Mouse (Mus musculus): ENCODE measurements around the gene Bsn.

Bsn gene

GRCm38 (mm10) chr9:108189787-108190679 is at the start of gene Bsn:
TSS of gene Bsn (minus strand) at chr9:108190384.
- DNase-seq (ENCODE audit: low spot score in 2 of 2): peak; percentile 65 to 80

- no peak for DNase-seq (ENCODE audit: low spot score in 2 of 2)
Measured at GRCm38 (mm10) chr9:108239951-108240350, 49.8 kb upstream of the Bsn start.

- no peak for DNase-seq (ENCODE audit: low spot score in 2 of 2)
Measured at GRCm38 (mm10) chr9:108238831-108239230, 48.6 kb upstream of the Bsn start.

- DNase-seq (ENCODE audit: low spot score in 2 of 2): no peak
Measured at GRCm38 (mm10) chr9:108238402-108238801, 48.2 kb upstream of the Bsn start.

- DNase-seq (ENCODE audit: low spot score in 2 of 2): no peak
Measured at GRCm38 (mm10) chr9:108234682-108235081, 44.5 kb upstream of the Bsn start.

- no peak for DNase-seq (ENCODE audit: low spot score in 2 of 2)
Measured at GRCm38 (mm10) chr9:108232908-108233307, 42.7 kb upstream of the Bsn start.

- no peak for DNase-seq (ENCODE audit: low spot score in 2 of 2)
Measured at GRCm38 (mm10) chr9:108227911-108228649, 37.9 kb upstream of the Bsn start.

GRCm38 (mm10) chr9:108225166-108225565 is 35.0 kb upstream of the Bsn start:
- no peak for DNase-seq (ENCODE audit: low spot score in 2 of 2)

GRCm38 (mm10) chr9:108223633-108224032 is 33.4 kb upstream of the Bsn start:
- no peak for DNase-seq (ENCODE audit: low spot score in 2 of 2)

GRCm38 (mm10) chr9:108221566-108221965 is 31.4 kb upstream of the Bsn start:
- DNase-seq (ENCODE audit: low spot score in 2 of 2): no peak

- DNase-seq (ENCODE audit: low spot score in 2 of 2): no peak
Measured at GRCm38 (mm10) chr9:108220380-108220774, 30.2 kb upstream of the Bsn start.

- no peak for DNase-seq (ENCODE audit: low spot score in 2 of 2)
Measured at GRCm38 (mm10) chr9:108219766-108220379, 29.7 kb upstream of the Bsn start.

- DNase-seq (ENCODE audit: low spot score in 2 of 2): no peak
Measured at GRCm38 (mm10) chr9:108217936-108218543, 27.9 kb upstream of the Bsn start.

GRCm38 (mm10) chr9:108217406-108217805 is 27.2 kb upstream of the Bsn start:
- no peak for DNase-seq (ENCODE audit: low spot score in 2 of 2)

- DNase-seq (ENCODE audit: low spot score in 2 of 2): no peak
Measured at GRCm38 (mm10) chr9:108213105-108213504, 22.9 kb upstream of the Bsn start.

GRCm38 (mm10) chr9:108212426-108212825 is 22.2 kb upstream of the Bsn start:
- DNase-seq (ENCODE audit: low spot score in 2 of 2): no peak

- no peak for DNase-seq (ENCODE audit: low spot score in 2 of 2)
Measured at GRCm38 (mm10) chr9:108205571-108205901, 15.4 kb upstream of the Bsn start.

GRCm38 (mm10) chr9:108204884-108205570 is 14.8 kb upstream of the Bsn start:
- no peak for DNase-seq (ENCODE audit: low spot score in 2 of 2)

- DNase-seq (ENCODE audit: low spot score in 2 of 2): peak in 1 of 2 experiments; percentile 63
Measured at GRCm38 (mm10) chr9:108203015-108203414, 12.8 kb upstream of the Bsn start.

GRCm38 (mm10) chr9:108202169-108202568 is 12.0 kb upstream of the Bsn start:
- DNase-seq (ENCODE audit: low spot score in 2 of 2): no peak

- DNase-seq (ENCODE audit: low spot score in 2 of 2): peak; percentile 89 to 95
Measured at GRCm38 (mm10) chr9:108201160-108201559, 11.0 kb upstream of the Bsn start.
